Mouse (Mus musculus) MEL (cell line): ENCODE measurements around the gene Wdr70.

Experiments used
- CTCF ChIP-seq, 3 experiments: IDR thresholded peaks in 2 of 3; conservative IDR thresholded peaks in 1 of 3; 2 replicates each; pipeline ENCODE4 v1.5.1; 2011 to 2012; ENCODE audit warnings: low read length in 3 of 3, low read depth in 2 of 3, mild to moderate bottlenecking in 2 of 3, improper control_type of control experiment in 1 of 3, inconsistent platforms in 1 of 3, mixed read lengths in 1 of 3, moderate library complexity in 1 of 3; ENCODE audit not compliant: control insufficient read depth in 1 of 3, insufficient read depth in 1 of 3, poor library complexity in 1 of 3, severe bottlenecking in 1 of 3
- EP300 ChIP-seq, 2 experiments: IDR thresholded peaks; 2 replicates each; pipeline ENCODE4 v1.6.1; 2011; ENCODE audit warnings: improper control_type of control experiment in 2 of 2, low read length in 2 of 2, low read depth in 1 of 2, mild to moderate bottlenecking in 1 of 2
- GABPA ChIP-seq: IDR thresholded peaks from 2 replicates; pipeline ENCODE4 v1.6.1; 2012; ENCODE audit warnings: low read depth, mild to moderate bottlenecking, inconsistent platforms, low read length, improper control_type of control experiment, moderate library complexity
- GATA1 ChIP-seq: IDR thresholded peaks from 2 replicates; pipeline ENCODE4 v1.6.1; 2011; ENCODE audit warnings: low read depth, low read length, improper control_type of control experiment
- MAX ChIP-seq: IDR thresholded peaks from 2 replicates; pipeline ENCODE4 v1.6.1; 2011; ENCODE audit warnings: low read length, improper control_type of control experiment
- MXI1 ChIP-seq: IDR thresholded peaks from 2 replicates; pipeline ENCODE4 v1.6.1; 2011; ENCODE audit warnings: mild to moderate bottlenecking, low read depth, low read length, improper control_type of control experiment
- NRF1 ChIP-seq: IDR thresholded peaks from 2 replicates; pipeline ENCODE4 v1.6.1; 2014; ENCODE audit warnings: low read depth, mild to moderate bottlenecking, inconsistent platforms, low read length, improper control_type of control experiment, moderate library complexity; ENCODE audit not compliant: poor library complexity, insufficient read depth, severe bottlenecking
- POLR2A ChIP-seq, 2 experiments: IDR thresholded peaks; 2 replicates each; pipeline ENCODE4 v1.6.1; 2011 to 2012; ENCODE audit warnings: low read length in 2 of 2, mild to moderate bottlenecking in 2 of 2, control low read depth in 1 of 2, improper control_type of control experiment in 1 of 2, low read depth in 1 of 2, moderate library complexity in 1 of 2; ENCODE audit not compliant: control insufficient read depth in 1 of 2, insufficient read depth in 1 of 2, poor library complexity in 1 of 2
- SMC3 ChIP-seq: IDR thresholded peaks from 2 replicates; pipeline ENCODE4 v1.6.1; 2011; ENCODE audit warnings: low read depth, low read length, improper control_type of control experiment
- TBP ChIP-seq: IDR thresholded peaks from 2 replicates; pipeline ENCODE4 v1.8.0; 2011; ENCODE audit warnings: low read depth, low read length, improper control_type of control experiment
- TCF12 ChIP-seq: IDR thresholded peaks from 2 replicates; pipeline ENCODE4 v1.6.1; 2014; ENCODE audit warnings: low read depth, mild to moderate bottlenecking, inconsistent platforms, low read length, improper control_type of control experiment, moderate library complexity
- UBTF ChIP-seq: IDR thresholded peaks from 2 replicates; pipeline ENCODE4 v1.6.1; 2012; ENCODE audit warnings: low read depth, mild to moderate bottlenecking, inconsistent platforms, low read length, improper control_type of control experiment, moderate library complexity, borderline replicate concordance; ENCODE audit not compliant: insufficient read depth

DNA sequence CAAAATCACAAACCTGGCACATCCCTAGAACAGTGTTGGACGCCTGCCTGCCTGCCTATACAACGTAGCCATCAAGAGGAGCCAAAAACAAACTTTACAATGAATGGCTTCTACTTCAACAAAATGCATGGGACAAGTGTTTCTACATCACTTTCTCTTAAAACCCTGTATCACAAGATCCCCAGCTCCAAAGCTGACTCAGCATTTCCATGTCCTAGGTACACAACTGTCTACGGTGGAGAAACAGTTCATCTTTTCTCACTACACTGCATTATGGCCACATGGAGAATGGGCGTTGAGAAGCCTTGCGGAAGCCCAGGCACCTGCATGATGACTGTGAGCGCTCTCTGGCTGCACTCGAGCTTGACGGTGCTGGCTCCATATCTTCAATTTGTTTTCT lies 16.9 kb downstream of the Wdr70 start:
- TF ChIP-seq TCF12 (no peak), CTCF (IDR thresholded peaks at IDR 0.05 in 2 of 3, conservative IDR thresholded peaks at IDR 0.05 in 1 of 3; ENCODE audit: control insufficient read depth in 1 of 3, insufficient read depth in 1 of 3, low read depth in 2 of 3, low read length in 3 of 3, poor library complexity in 1 of 3, severe bottlenecking in 1 of 3) (no peak), GABPA (no peak), NRF1 (no peak), POLR2A (IDR thresholded peaks at IDR 0.05; ENCODE audit: control insufficient read depth in 1 of 2, insufficient read depth in 1 of 2, low read depth in 1 of 2, low read length in 2 of 2, poor library complexity in 1 of 2) (no peak), GATA1 (no peak), MXI1 (no peak), EP300 (IDR thresholded peaks at IDR 0.05; ENCODE audit: low read depth in 1 of 2, low read length in 2 of 2) (no peak), UBTF (no peak), TBP (no peak), SMC3 (no peak), MAX (no peak)
